Mouse (Mus musculus): ENCODE results near the gene Appl2. TPM values are rescaled to one million over a fixed set of nuclear protein-coding genes. Genes with fewer than 3 reads are reported as not detected.

Gene Appl2
- polyA plus RNA-seq, 1 experiment from 2014 or later: 37.7 TPM

DNA sequence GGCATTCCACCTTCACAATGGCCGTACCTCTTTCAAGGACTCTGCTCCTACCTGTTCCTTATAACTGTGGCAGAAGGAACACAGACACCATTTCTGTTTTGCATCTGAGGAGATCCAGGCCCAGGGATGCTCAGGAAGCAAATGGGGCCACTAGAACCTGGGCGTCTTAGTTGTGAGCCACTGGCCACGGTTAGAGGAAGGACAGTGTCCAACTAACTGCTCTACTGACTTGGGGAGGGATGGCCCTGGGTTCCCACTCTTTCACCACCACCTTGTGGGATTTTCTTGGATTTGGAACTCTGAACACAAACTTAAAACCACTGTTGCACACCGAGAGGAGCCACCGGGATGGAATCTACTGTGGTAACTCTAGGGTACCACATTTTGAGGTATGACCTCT lies 36.7 kb downstream of the Appl2 start:
- 96% methylated on average over 5 of the region's 5 CpGs for WGBS
- no peaks in the 10 kb centered on the region for H3K9me3 ChIP-seq (ENCODE audit: control insufficient read depth, low read length)
- H3K27me3 ChIP-seq (replicated peaks; ENCODE audit: control insufficient read depth, insufficient read depth, low read length): no peaks in the 10 kb centered on the region
- H3K4me2 ChIP-seq (ENCODE audit: low read depth, low read length): no peak overlapping the region
- H3K9ac ChIP-seq (ENCODE audit: low read depth, low read length): no peak overlapping the region
- peaks cover 77% of the 10 kb centered on the region for H3K36me3 ChIP-seq (ENCODE audit: control insufficient read depth, insufficient read depth, low read length)
- DNase-seq (ENCODE audit: low spot score): no peak
- H3K4me3 ChIP-seq (ENCODE audit: low read depth, low read length): no peak overlapping the region
- no peaks in the 10 kb centered on the region for H3K4me1 ChIP-seq (ENCODE audit: control insufficient read depth, insufficient read depth, low read length)
- ATAC-seq (ENCODE audit: low read depth): no peak
- no peak overlapping the region for H3K27ac ChIP-seq (replicated peaks; ENCODE audit: low read depth, low read length)

DNA sequence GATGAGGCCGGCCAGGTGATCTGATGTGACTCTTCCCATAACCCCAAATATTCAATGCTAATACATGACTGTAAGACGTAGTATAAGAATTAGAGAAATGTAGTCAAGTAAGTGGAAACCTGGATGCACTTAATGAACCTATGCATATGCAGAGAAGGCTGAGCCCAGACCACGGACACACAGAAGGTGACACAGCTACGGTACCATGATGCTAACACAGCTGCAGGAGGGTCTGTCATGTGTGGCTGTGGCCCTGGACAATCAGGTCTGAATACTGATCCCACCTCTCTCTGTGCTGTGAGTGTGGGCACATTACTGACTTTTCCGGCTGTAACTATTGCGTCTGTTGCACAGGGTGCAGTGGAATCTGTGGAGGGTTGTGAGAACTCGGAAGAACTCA lies 38.0 kb downstream of the Appl2 start:
- Histone ChIP-seq H3K27me3 (replicated peaks; ENCODE audit: control insufficient read depth, insufficient read depth, low read length) (no peaks in the 10 kb centered on the region), H3K9me3 (ENCODE audit: control insufficient read depth, low read length) (no peaks in the 10 kb centered on the region), H3K4me3 (ENCODE audit: low read depth, low read length) (no peak overlapping the region), H3K9ac (ENCODE audit: low read depth, low read length) (no peak overlapping the region), H3K27ac (replicated peaks; ENCODE audit: low read depth, low read length) (no peak overlapping the region), H3K4me1 (ENCODE audit: control insufficient read depth, insufficient read depth, low read length) (no peaks in the 10 kb centered on the region), H3K36me3 (ENCODE audit: control insufficient read depth, insufficient read depth, low read length) (peaks cover 86% of the 10 kb centered on the region), H3K4me2 (ENCODE audit: low read depth, low read length) (no peak overlapping the region)
- no peak for ATAC-seq (ENCODE audit: low read depth)
- DNase-seq (ENCODE audit: low spot score): no peak
- WGBS: 94% methylated on average over 7 of the region's 7 CpGs

DNA sequence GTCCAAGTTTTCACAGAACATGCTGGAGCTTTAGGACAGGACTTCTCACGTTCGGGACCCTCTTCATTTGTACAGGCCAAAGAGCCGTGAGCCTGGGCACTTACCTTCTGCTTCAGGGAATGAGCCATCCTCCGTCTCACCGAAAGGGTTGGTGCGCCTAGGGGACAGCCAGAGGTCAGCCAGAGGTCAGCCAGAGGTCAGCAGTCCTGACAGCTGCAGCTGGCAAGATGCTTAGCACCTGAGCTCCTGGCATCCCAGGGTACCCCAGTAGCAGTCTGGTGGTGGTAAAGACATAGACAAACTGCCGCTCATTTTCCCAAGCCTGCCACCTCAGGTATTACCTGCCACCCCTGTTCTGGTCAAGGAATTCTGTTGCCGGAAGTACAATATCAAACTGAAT lies 39.9 kb downstream of the Appl2 start:
- 75% methylated on average over 8 of the region's 8 CpGs for WGBS
- Histone ChIP-seq H3K27ac (replicated peaks; ENCODE audit: low read depth, low read length) (no peak overlapping the region), H3K27me3 (replicated peaks; ENCODE audit: control insufficient read depth, insufficient read depth, low read length) (no peaks in the 10 kb centered on the region), H3K4me1 (ENCODE audit: control insufficient read depth, insufficient read depth, low read length) (no peaks in the 10 kb centered on the region), H3K4me3 (ENCODE audit: low read depth, low read length) (no peak overlapping the region), H3K36me3 (ENCODE audit: control insufficient read depth, insufficient read depth, low read length) (peaks cover 83% of the 10 kb centered on the region), H3K9ac (ENCODE audit: low read depth, low read length) (no peak overlapping the region), H3K9me3 (ENCODE audit: control insufficient read depth, low read length) (no peaks in the 10 kb centered on the region), H3K4me2 (ENCODE audit: low read depth, low read length) (no peak overlapping the region)
- DNase-seq (ENCODE audit: low spot score) (no peak), ATAC-seq (ENCODE audit: low read depth) (no peak)

DNA sequence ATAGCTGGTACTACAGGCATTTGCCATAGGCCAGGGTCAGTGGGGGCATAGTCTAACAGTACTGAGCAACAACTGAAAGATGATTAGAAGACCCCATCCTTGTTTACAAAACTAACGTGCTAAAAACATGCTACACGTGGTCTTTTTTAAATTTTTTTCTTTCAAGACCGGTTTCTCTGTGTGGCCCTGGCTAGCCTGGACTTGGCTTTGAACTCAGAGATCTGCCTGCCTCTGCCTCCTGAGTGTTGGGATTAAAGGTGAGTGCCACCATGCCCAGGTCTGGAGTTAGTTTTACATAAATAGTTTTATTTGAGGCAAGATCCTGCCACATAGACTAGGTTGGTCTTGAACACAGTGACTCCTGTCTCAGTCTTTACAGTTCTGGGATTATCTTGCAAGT lies 41.4 kb downstream of the Appl2 start:
- no peaks in the 10 kb centered on the region for H3K27me3 ChIP-seq (replicated peaks; ENCODE audit: control insufficient read depth, insufficient read depth, low read length)
- no peaks in the 10 kb centered on the region for H3K9me3 ChIP-seq (ENCODE audit: control insufficient read depth, low read length)
- H3K36me3 ChIP-seq (ENCODE audit: control insufficient read depth, insufficient read depth, low read length): peaks cover 80% of the 10 kb centered on the region
- H3K27ac ChIP-seq (replicated peaks; ENCODE audit: low read depth, low read length): no peak overlapping the region
- H3K4me1 ChIP-seq (ENCODE audit: control insufficient read depth, insufficient read depth, low read length): no peaks in the 10 kb centered on the region
- no peak overlapping the region for H3K9ac ChIP-seq (ENCODE audit: low read depth, low read length)
- H3K4me2 ChIP-seq (ENCODE audit: low read depth, low read length): no peak overlapping the region
- no peak overlapping the region for H3K4me3 ChIP-seq (ENCODE audit: low read depth, low read length)
- ATAC-seq (ENCODE audit: low read depth) (no peak), DNase-seq (ENCODE audit: low spot score) (no peak)
- WGBS: 96% methylated on average over 3 of the region's 3 CpGs

DNA sequence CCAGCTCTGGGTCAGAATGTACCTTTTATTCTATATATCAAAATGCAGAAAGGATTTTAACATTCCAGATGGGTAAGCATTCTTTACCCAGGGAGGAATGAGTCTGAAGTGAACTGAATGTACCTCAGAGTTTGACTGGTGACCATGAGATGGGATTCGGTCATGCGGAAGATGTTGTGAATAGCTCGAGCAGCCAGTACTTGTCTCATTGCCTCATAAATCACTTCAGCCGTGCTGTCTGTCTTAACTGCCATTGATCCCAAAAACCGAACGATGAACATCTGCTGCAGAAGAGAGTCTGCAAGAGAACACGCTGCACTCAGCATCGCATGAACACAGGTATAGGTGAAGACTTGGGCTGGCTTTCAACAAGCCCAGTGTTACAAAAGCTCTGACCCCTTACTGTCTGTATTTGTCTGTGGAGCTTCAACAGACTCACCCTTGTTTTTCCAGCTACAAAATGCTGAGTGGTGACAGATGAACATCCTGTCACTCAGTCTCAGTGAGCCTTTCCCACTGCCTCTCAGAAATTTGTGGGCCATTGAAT lies 42.8 kb downstream of the Appl2 start:
- H3K4me3 ChIP-seq (ENCODE audit: low read depth, low read length): no peak overlapping the region
- H3K27ac ChIP-seq (replicated peaks; ENCODE audit: low read depth, low read length): no peak overlapping the region
- ATAC-seq (ENCODE audit: low read depth): no peak
- H3K4me2 ChIP-seq (ENCODE audit: low read depth, low read length): no peak overlapping the region
- peaks cover 80% of the 10 kb centered on the region for H3K36me3 ChIP-seq (ENCODE audit: control insufficient read depth, insufficient read depth, low read length)
- H3K4me1 ChIP-seq (ENCODE audit: control insufficient read depth, insufficient read depth, low read length): no peaks in the 10 kb centered on the region
- H3K9me3 ChIP-seq (ENCODE audit: control insufficient read depth, low read length): no peaks in the 10 kb centered on the region
- peak; percentile 22 for DNase-seq (ENCODE audit: low spot score)
- H3K27me3 ChIP-seq (replicated peaks; ENCODE audit: control insufficient read depth, insufficient read depth, low read length): no peaks in the 10 kb centered on the region
- 83% methylated on average over 8 of the region's 8 CpGs for WGBS
- H3K9ac ChIP-seq (ENCODE audit: low read depth, low read length): no peak overlapping the region

DNA sequence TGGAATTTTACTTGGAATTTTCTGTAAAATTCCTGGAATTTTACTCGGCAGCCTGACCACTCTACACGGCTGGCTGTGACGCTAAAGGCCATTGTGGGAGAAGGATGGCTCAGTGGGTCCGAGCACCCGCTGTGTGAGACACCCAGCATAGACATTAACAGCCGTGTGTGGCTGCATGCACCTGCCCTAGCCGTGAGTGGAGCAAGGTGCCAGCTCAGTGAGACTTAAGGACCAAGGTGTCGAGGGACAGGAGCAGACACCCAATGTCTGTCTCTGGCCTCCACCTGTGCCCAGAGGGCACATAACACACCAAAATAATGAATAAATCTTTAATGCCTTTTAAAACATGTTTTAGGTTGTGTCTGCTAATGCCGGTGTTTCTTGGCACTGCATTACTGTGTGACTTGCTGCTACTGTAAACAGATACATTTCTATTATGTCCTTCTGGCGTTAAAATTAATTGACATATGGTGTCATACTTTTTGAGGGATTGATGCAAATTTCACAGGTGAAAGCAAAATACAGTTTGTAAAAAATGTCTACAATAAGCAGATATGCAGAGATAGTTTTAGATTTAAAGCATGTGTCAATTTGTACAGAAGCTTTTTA lies 44.5 kb downstream of the Appl2 start:
- ATAC-seq (ENCODE audit: low read depth) (no peak), DNase-seq (ENCODE audit: low spot score) (no peak)
- no peaks in the 10 kb centered on the region for H3K9me3 ChIP-seq (ENCODE audit: control insufficient read depth, low read length)
- no peak overlapping the region for H3K9ac ChIP-seq (ENCODE audit: low read depth, low read length)
- 93% methylated on average over 10 of the region's 10 CpGs for WGBS
- H3K4me3 ChIP-seq (ENCODE audit: low read depth, low read length): no peak overlapping the region
- H3K4me2 ChIP-seq (ENCODE audit: low read depth, low read length): no peak overlapping the region
- no peaks in the 10 kb centered on the region for H3K4me1 ChIP-seq (ENCODE audit: control insufficient read depth, insufficient read depth, low read length)
- H3K36me3 ChIP-seq (ENCODE audit: control insufficient read depth, insufficient read depth, low read length): peaks cover 83% of the 10 kb centered on the region
- H3K27me3 ChIP-seq (replicated peaks; ENCODE audit: control insufficient read depth, insufficient read depth, low read length): no peaks in the 10 kb centered on the region
- no peak overlapping the region for H3K27ac ChIP-seq (replicated peaks; ENCODE audit: low read depth, low read length)

DNA sequence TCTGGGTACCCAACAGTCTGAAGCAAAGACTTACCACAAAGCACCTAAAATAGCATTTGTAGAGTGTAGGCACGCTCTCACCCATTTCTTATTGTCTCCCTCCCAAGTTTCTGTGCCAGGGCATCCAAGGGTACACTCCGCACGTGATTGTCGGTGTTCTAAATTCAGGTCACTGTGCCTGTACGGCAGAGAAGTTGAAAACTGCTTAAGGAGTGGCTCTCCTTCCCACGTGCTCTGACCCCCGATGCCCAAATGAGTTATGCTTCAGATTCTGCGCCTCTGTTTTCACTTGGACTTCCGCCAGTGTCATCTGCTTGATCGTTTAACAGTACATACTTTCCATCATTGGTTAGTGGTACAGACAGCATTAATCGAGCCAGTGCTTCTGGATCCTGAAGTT lies 47.9 kb downstream of the Appl2 start:
- Histone ChIP-seq H3K36me3 (ENCODE audit: control insufficient read depth, insufficient read depth, low read length) (peaks cover 77% of the 10 kb centered on the region), H3K27ac (replicated peaks; ENCODE audit: low read depth, low read length) (no peak overlapping the region), H3K4me1 (ENCODE audit: control insufficient read depth, insufficient read depth, low read length) (no peaks in the 10 kb centered on the region), H3K27me3 (replicated peaks; ENCODE audit: control insufficient read depth, insufficient read depth, low read length) (no peaks in the 10 kb centered on the region), H3K9ac (ENCODE audit: low read depth, low read length) (no peak overlapping the region), H3K4me3 (ENCODE audit: low read depth, low read length) (no peak overlapping the region), H3K4me2 (ENCODE audit: low read depth, low read length) (no peak overlapping the region), H3K9me3 (ENCODE audit: control insufficient read depth, low read length) (no peaks in the 10 kb centered on the region)
- WGBS: 87% methylated on average over 11 of the region's 11 CpGs
- DNase-seq (ENCODE audit: low spot score) (no peak), ATAC-seq (ENCODE audit: low read depth) (no peak)

DNA sequence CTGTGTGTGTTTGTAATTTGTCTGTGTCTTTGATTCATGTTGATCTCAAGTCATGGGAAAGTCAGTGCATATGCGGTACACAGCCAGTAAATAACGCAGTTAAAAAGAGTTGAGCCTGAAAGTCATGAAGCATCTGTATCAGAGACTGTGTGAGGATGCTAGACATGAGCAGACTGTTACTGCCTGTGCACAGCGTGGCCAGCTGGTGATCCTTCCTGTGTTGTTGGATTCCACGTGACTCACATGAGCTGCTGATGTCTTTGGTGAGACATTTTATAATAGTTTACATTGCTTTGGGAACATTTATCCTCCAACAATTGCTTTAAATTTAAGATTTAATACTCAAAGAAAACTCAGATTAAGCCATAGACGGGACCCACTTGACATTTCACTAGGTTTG lies 54.0 kb downstream of the Appl2 start:
- 95% methylated on average over 5 of the region's 5 CpGs for WGBS
- Histone ChIP-seq H3K4me2 (ENCODE audit: low read depth, low read length) (no peak overlapping the region), H3K4me3 (ENCODE audit: low read depth, low read length) (no peak overlapping the region), H3K27me3 (replicated peaks; ENCODE audit: control insufficient read depth, insufficient read depth, low read length) (no peaks in the 10 kb centered on the region), H3K9me3 (ENCODE audit: control insufficient read depth, low read length) (no peaks in the 10 kb centered on the region), H3K27ac (replicated peaks; ENCODE audit: low read depth, low read length) (no peak overlapping the region), H3K4me1 (ENCODE audit: control insufficient read depth, insufficient read depth, low read length) (no peaks in the 10 kb centered on the region), H3K36me3 (ENCODE audit: control insufficient read depth, insufficient read depth, low read length) (peaks cover 81% of the 10 kb centered on the region), H3K9ac (ENCODE audit: low read depth, low read length) (no peak overlapping the region)
- DNase-seq (ENCODE audit: low spot score): no peak
- no peak for ATAC-seq (ENCODE audit: low read depth)

DNA sequence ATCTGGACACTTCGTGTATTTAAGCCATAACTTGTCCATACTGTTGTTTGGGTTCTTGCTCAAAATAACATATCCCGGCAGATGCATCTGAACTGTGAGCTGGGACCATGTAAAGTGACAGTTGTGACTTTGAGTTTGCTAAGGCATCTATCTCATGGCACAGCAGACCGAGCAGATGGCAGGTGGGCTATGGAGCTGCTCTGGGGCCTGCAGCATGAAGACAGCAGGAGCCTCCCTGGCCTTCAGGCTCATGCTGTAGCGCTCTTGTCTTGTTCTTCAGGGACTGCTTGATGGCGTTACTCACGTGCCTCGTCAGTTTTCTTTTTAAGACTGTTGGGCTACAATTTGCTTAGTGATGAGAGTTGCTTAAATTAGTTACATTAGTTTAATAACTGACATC lies 55.9 kb downstream of the Appl2 start:
- ATAC-seq (ENCODE audit: low read depth) (no peak), DNase-seq (ENCODE audit: low spot score) (no peak)
- Histone ChIP-seq H3K27ac (replicated peaks; ENCODE audit: low read depth, low read length) (no peak overlapping the region), H3K9me3 (ENCODE audit: control insufficient read depth, low read length) (no peaks in the 10 kb centered on the region), H3K4me2 (ENCODE audit: low read depth, low read length) (no peak overlapping the region), H3K27me3 (replicated peaks; ENCODE audit: control insufficient read depth, insufficient read depth, low read length) (no peaks in the 10 kb centered on the region), H3K4me3 (ENCODE audit: low read depth, low read length) (no peak overlapping the region), H3K36me3 (ENCODE audit: control insufficient read depth, insufficient read depth, low read length) (peaks cover 79% of the 10 kb centered on the region), H3K4me1 (ENCODE audit: control insufficient read depth, insufficient read depth, low read length) (no peaks in the 10 kb centered on the region), H3K9ac (ENCODE audit: low read depth, low read length) (no peak overlapping the region)
- WGBS: 94% methylated on average over 7 of the region's 7 CpGs

Data from embryonic facial prominence, embryonic 14.5 days (tissue).